Mouse (Mus musculus) embryonic facial prominence, embryonic 11.5 days (tissue): ENCODE results near the gene Sugct. TPM values are rescaled to one million over a fixed set of nuclear protein-coding genes. Genes with fewer than 3 reads are reported as not detected.
A peak's percentile ranks its signal among the peaks of the same experiment; 100 is the strongest.

Source experiments
- ATAC-seq: fragments of 200-750 bp; cut with Nextera tagmentation; replicated peaks from 2 replicates; pipeline ENCODE4 v1.8.0; 2017; ENCODE audit warnings: low read depth; ENCODE audit not compliant: insufficient number of reproducible peaks, low FRiP score, low TSS enrichment
- DNase-seq: peaks from one replicate; pipeline ENCODE4 v3.0.0-alpha.2; 2015; ENCODE audit warnings: low spot score
- H3K27ac ChIP-seq: fragments of 300-500 bp; sonication (generic); replicated peaks from 2 replicates; pipeline ENCODE4 v1.5.1; 2014; ENCODE audit warnings: mild to moderate bottlenecking, low read depth, low read length, control low read depth
- H3K27me3 ChIP-seq: fragments of 300-500 bp; sonication (generic); 2 replicates; pipeline ENCODE4 v1.6.1; 2014; ENCODE audit warnings: mild to moderate bottlenecking, low read length, moderate library complexity, mixed read lengths; ENCODE audit not compliant: control insufficient read depth, insufficient read depth
- H3K36me3 ChIP-seq: fragments of 300-500 bp; sonication (generic); replicated peaks from 2 replicates; pipeline ENCODE4 v1.6.1; 2014; ENCODE audit warnings: low read depth, mild to moderate bottlenecking, low read length, moderate library complexity, mixed read lengths; ENCODE audit not compliant: control insufficient read depth, insufficient read depth
- H3K4me1 ChIP-seq: fragments of 300-500 bp; sonication (generic); 2 replicates; pipeline ENCODE4 v1.6.1; 2014; ENCODE audit warnings: low read length, mixed read lengths; ENCODE audit not compliant: control insufficient read depth, insufficient read depth
- H3K4me2 ChIP-seq: fragments of 300-500 bp; sonication (generic); 2 replicates; pipeline ENCODE4 v1.6.1; 2014; ENCODE audit warnings: low read depth, mild to moderate bottlenecking, control low read depth, low read length, moderate library complexity
- H3K4me3 ChIP-seq: fragments of 300-500 bp; sonication (generic); 2 replicates; pipeline ENCODE4 v1.5.1; 2014; ENCODE audit warnings: low read depth, low read length, control low read depth
- H3K9ac ChIP-seq: fragments of 300-500 bp; sonication (generic); replicated peaks from 2 replicates; pipeline ENCODE4 v1.6.1; 2014; ENCODE audit warnings: mild to moderate bottlenecking, control low read depth, low read length
- H3K9me3 ChIP-seq: fragments of 300-500 bp; sonication (generic); replicated peaks from 2 replicates; pipeline ENCODE4 v1.6.1; 2016; ENCODE audit warnings: mild to moderate bottlenecking, low read length, inconsistent platforms, mixed read lengths; ENCODE audit not compliant: control insufficient read depth
- WGBS: fragments of 180-500 bp; shearing (Covaris S2); extraction: QIAGEN DNeasy Blood & Tissue Kit; methylation state at CpG from one replicate; pipeline ENCODE4 v1.1.7; 2014; 5-methylcytosine and 5-hydroxymethylcytosine counted together
- polyA plus RNA-seq: library from polyadenylated mRNA; unstranded; fragments of >200 nt; fragmentation: Nextera tagmentation; extraction: Ambion mirVana; gene quantifications from 2 replicates; pipeline ENCODE4 v1.2.1, GENCODE M21; 2014

Sugct gene
- polyA plus RNA-seq, result 3.3 and 5.2 TPM in 2 replicates

DNA sequence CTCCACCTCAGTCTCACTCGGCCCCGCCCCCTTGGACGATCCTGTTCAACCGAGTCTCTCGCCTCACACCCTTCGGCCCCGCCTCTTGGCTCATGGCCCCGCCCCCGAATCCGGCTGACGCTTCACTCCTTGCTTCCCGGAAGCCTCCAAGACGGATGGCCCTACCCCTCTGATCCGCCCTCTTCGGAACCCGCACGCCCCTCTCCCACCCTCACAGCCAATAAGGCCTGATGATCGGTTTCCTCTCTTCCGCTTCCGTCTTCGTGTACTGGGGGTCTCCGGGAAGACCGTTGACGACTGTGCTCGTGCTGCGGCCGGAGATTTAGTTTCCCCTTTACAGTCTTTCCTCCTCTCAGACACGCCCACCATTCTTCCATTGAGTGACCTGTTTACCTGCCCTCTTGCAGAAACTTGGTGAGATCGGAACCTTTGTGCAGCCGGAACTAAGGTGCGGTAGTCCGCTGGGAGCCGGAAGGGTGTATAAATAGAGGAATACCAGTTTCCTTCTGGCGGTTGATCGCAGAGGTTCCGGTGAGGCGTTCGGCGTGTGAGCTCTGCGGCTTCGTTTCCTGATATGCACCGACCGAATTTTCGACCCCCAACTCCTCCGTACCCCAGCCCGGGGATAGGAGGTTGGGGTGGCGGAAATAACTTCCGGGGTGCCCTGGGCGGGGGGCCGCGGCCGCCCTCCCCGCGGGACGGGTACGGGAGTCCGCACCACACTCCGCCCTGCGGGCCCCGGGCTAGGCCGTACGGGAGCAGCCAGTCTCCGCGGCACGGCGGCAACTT, at the start of gene Sugct, which contains the start of gene Mplkip:
Sugct (minus strand) TSS at position 643 of the 789 bp plus-strand sequence.
Mplkip (plus strand) TSS at position 282 of the 789 bp plus-strand sequence.
- under 1% methylated on average over 64 of the region's 66 CpGs for WGBS

GRCm38 (mm10) chr13:17728798-17729197, 33.4 kb upstream of the Sugct start:
- WGBS, result 89% methylated on average over 3 of the region's 3 CpGs
- H3K9me3 ChIP-seq, result no peaks in the 10 kb centered on the region
- no peak overlapping the region for H3K27ac ChIP-seq
- H3K36me3 ChIP-seq, result no peaks in the 10 kb centered on the region; the same call in 1 of the 2 replicates
- no peak overlapping the region for H3K4me3 ChIP-seq
- no peaks in the 10 kb centered on the region for H3K4me1 ChIP-seq
- no peaks in the 10 kb centered on the region for H3K27me3 ChIP-seq
- DNase-seq (no peak), ATAC-seq (no peak)
- no peak overlapping the region for H3K4me2 ChIP-seq
- no peak overlapping the region for H3K9ac ChIP-seq

More for the DNA sequence above, at the start of gene Sugct, which contains the start of gene Mplkip:
- Histone ChIP-seq H3K4me2 (peak within 1 kb of the TSS; percentile 60), H3K36me3 (no peaks in the 10 kb centered on the region), H3K27me3 (no peaks in the 10 kb centered on the region), H3K27ac (peak within 1 kb of the TSS; percentile 57), H3K4me3 (peak within 1 kb of the TSS; percentile 84), H3K9me3 (no peaks in the 10 kb centered on the region), H3K4me1 (no peaks in the 10 kb centered on the region), H3K9ac (peak within 1 kb of the TSS; percentile 85)
- ATAC-seq, result peak; percentile 100
- peak; percentile 100 for DNase-seq

- H3K4me3 ChIP-seq, result no peak overlapping the region
- no peaks in the 10 kb centered on the region for H3K9me3 ChIP-seq
- H3K27ac ChIP-seq, result no peak overlapping the region
- 93% methylated on average over 4 of the region's 4 CpGs for WGBS
- no peaks in the 10 kb centered on the region; the same call in 1 of the 2 replicates for H3K36me3 ChIP-seq
- no peak overlapping the region for H3K9ac ChIP-seq
- no peaks in the 10 kb centered on the region for H3K27me3 ChIP-seq
- no peaks in the 10 kb centered on the region for H3K4me1 ChIP-seq
- ATAC-seq (no peak), DNase-seq (no peak)
- no peak overlapping the region for H3K4me2 ChIP-seq
Observed at GRCm38 (mm10) chr13:17727922-17728321, 32.6 kb upstream of the Sugct start.

DNA sequence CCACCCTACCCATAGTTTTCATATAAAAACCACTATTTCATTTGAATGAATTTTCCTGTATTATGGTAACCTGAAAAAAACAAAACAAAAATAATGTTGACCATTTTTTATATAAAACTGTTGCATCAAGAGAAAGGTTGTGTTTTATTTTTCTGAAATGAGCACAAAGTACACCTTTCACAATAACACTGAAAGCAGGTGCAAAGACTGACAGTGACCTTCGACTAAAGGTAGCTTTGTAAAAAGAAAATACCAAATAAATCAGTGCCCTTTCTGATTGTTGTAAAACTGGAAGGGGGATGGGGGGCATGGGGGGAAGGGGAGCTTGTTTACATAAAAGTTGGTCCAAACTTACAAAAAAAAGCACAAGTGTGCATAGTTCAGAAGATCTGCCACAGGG, 22.0 kb upstream of the Sugct start:
- Histone ChIP-seq H3K9ac (no peak overlapping the region), H3K4me2 (no peak overlapping the region), H3K27ac (no peak overlapping the region), H3K36me3 (no peaks in the 10 kb centered on the region), H3K4me1 (no peaks in the 10 kb centered on the region), H3K9me3 (no peaks in the 10 kb centered on the region), H3K4me3 (no peak overlapping the region), H3K27me3 (no peaks in the 10 kb centered on the region)
- WGBS, result 90% methylated on average over 1 of the region's 1 CpGs
- DNase-seq (no peak), ATAC-seq (no peak)

GRCm38 (mm10) chr13:17708784-17709311, 13.5 kb upstream of the Sugct start:
- DNase-seq (no peak), ATAC-seq (no peak)
- H3K9me3 ChIP-seq, result no peaks in the 10 kb centered on the region
- 84% methylated on average over 5 of the region's 5 CpGs for WGBS
- H3K36me3 ChIP-seq, result no peaks in the 10 kb centered on the region
- no peak overlapping the region for H3K4me2 ChIP-seq
- no peak overlapping the region for H3K9ac ChIP-seq
- H3K27ac ChIP-seq, result no peak overlapping the region
- H3K4me1 ChIP-seq, result no peaks in the 10 kb centered on the region
- no peak overlapping the region for H3K4me3 ChIP-seq
- H3K27me3 ChIP-seq, result no peaks in the 10 kb centered on the region

DNA sequence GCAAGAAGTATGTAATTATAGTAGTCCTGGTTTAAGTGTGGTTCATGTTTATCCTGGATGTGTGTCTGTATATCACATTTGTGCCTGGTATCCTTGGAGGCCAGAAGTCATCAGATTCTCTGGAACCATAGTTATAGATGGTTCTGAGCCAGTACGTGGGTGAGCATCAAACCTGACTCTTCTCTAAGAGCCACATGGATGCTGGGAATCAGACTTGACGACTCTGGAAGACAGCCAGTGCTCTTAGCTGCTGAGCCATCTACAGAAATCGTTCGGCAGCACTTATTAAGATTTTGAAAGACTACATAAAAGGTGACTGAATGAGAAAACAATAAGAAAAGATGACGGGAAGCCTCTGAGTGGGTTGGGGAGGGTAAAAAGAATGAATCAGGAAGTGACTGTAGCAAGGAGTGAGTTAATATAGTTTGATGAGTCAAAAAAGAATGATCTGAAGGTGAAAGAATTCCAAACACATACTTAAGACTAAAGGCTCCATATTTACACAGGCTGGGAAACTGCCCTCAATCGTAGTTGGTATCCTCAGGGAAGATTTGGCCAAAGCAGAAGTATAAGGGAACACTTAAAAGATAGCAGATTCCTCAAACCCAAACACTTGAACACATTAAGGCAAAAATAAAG, 10.0 kb upstream of the Sugct start:
- H3K9ac ChIP-seq, result no peak overlapping the region
- no peaks in the 10 kb centered on the region for H3K36me3 ChIP-seq
- H3K4me1 ChIP-seq, result no peaks in the 10 kb centered on the region
- H3K9me3 ChIP-seq, result no peaks in the 10 kb centered on the region
- 89% methylated on average over 6 of the region's 6 CpGs for WGBS
- no peak overlapping the region for H3K4me3 ChIP-seq
- H3K4me2 ChIP-seq, result no peak overlapping the region
- no peaks in the 10 kb centered on the region for H3K27me3 ChIP-seq
- no peak for ATAC-seq
- no peak overlapping the region for H3K27ac ChIP-seq
- no peak for DNase-seq

DNA sequence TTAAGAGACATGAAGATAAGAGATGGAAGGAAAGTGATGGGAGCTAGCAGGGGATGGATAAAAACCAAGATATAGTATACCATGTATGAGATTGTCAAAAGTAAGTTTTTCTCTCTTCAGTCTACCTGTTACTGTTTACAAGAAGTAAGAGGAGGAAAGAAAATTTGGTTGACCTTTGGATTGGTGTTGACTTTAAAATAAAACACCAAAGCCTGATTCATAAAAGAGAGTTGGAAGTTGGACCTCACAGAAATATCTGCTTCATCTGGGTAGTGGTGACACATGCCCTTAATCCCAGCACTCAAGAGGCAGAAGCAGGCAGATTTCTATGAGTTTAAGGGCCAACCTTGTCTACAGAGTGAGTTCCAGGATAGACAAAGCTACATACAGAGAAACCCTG, 7.0 kb upstream of the Sugct start:
- H3K4me1 ChIP-seq, result no peaks in the 10 kb centered on the region
- no peak overlapping the region for H3K9ac ChIP-seq
- no peak overlapping the region for H3K27ac ChIP-seq
- no peaks in the 10 kb centered on the region for H3K9me3 ChIP-seq
- H3K36me3 ChIP-seq, result no peaks in the 10 kb centered on the region
- no peak overlapping the region for H3K4me3 ChIP-seq
- no peak overlapping the region for H3K4me2 ChIP-seq
- DNase-seq, result no peak
- H3K27me3 ChIP-seq, result no peaks in the 10 kb centered on the region
- no peak for ATAC-seq

DNA sequence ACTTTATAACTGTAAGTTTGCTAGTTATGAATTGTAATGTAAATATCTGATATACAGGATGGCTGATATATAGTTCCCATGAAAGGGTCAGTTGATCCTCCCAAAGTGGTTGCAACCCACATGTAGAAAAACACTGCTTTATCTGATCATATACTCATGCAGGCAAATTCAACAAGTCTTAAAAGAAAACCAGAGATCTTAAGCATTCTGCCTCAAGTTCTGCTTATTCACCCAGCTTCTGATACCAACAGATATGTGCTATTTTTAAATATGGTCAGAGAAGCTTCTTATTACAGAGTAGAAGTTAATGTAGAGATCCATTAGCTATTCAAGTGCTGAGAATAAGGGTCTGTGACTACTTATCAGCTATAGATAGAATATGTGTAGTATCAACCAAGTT, 6.0 kb upstream of the Sugct start:
- ATAC-seq (no peak), DNase-seq (no peak)
- Histone ChIP-seq H3K27ac (no peak overlapping the region), H3K9me3 (no peaks in the 10 kb centered on the region), H3K4me2 (no peak overlapping the region), H3K27me3 (no peaks in the 10 kb centered on the region), H3K36me3 (no peaks in the 10 kb centered on the region), H3K4me3 (no peak overlapping the region), H3K9ac (no peak overlapping the region), H3K4me1 (no peaks in the 10 kb centered on the region)
